Comparison of ENCODE assay signal across 14 mouse cellular contexts in the genomic region with DNA sequence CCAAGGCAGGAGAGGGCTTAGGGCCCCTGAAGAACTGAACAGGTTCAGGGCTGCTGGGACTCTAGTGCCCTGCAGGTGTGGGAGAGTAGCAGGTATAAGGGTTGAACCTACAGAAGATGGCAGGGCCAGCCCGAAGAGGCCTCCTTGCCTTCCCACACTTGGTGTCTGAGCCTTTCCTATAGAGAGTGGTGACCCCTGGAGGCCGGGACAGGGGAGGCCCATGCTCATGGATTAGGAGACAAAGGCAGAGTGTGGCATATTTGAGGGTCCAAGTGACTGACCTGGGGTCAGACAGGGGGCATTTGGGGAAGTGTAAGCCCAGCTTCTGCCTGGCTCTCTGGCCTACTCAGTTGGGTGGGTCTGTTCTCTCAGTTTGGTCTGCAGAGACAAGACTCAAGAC. TPM values are rescaled to one million over a fixed set of nuclear protein-coding genes. Genes with fewer than 3 reads are reported as not detected.
A peak's percentile ranks its signal among the peaks of the same experiment; 100 is the strongest.
DNase-seq lines count a peak whose midpoint lies in the region; ATAC-seq and TF ChIP-seq lines count a peak whose summit lies in the region.
"Had no signal": no experiment of that assay in that cellular context is flagged by ENCODE, and none has a peak within 500 bp of the region (broad histone marks: within the 10 kb centered on the region; RNA-seq: fewer than 3 reads in every experiment).

No protein-coding gene starts in this region.

- TF ChIP-seq CTCF in kidney, postnatal 0 days (IDR thresholded peaks at IDR 0.05; ENCODE audit: low read depth), result peak; percentile 49
- TF ChIP-seq CTCF in small intestine, adult 2 months (IDR thresholded peaks at IDR 0.05; ENCODE audit: extremely low read depth, insufficient read length, insufficient replicate concordance, low read depth, low read length), result 0 out of 2 replicates have a peak, but pooled peaks have one; percentile 6

- H3K4me2 ChIP-seq in kidney, postnatal 0 days (ENCODE audit: low read length), result no peak overlapping the region
- no peak overlapping the region for H3K4me2 ChIP-seq in neural tube, embryonic 13.5 days
- H3K4me2 ChIP-seq: embryonic facial prominence, embryonic 12.5 days; hindbrain, embryonic 15.5 days; lung, embryonic 15.5 days had no signal

- no peak overlapping the region for H3K9ac ChIP-seq in kidney, postnatal 0 days (ENCODE audit: low read depth, low read length)
- no peak overlapping the region for H3K9ac ChIP-seq in neural tube, embryonic 13.5 days
- H3K9ac ChIP-seq: embryonic facial prominence, embryonic 12.5 days; forebrain, postnatal 0 days; hindbrain, embryonic 15.5 days; lung, embryonic 15.5 days had no signal

- 62% methylated on average over 2 of the region's 2 CpGs for WGBS in kidney, postnatal 0 days
- 58% methylated on average over 2 of the region's 2 CpGs for WGBS in neural tube, embryonic 13.5 days
- 40% methylated on average over 2 of the region's 2 CpGs for WGBS in small intestine, adult 2 months

- no peak for TF ChIP-seq POLR2A in small intestine, adult 2 months (IDR thresholded peaks at IDR 0.05; ENCODE audit: low read depth, low read length)

- no peak overlapping the region for H3K4me3 ChIP-seq in kidney, postnatal 0 days (replicated peaks; ENCODE audit: low read depth, low read length)
- H3K4me3 ChIP-seq in neural tube, embryonic 13.5 days, result no peak overlapping the region
- no peak overlapping the region for H3K4me3 ChIP-seq in small intestine, adult 2 months (ENCODE audit: low read depth, low read length)
- H3K4me3 ChIP-seq: embryonic facial prominence, embryonic 12.5 days; hindbrain, embryonic 15.5 days; lung, embryonic 15.5 days had no signal

- ATAC-seq in kidney, postnatal 0 days (replicated peaks; ENCODE audit: low FRiP score, low read depth), result no peak
- no peak for ATAC-seq in neural tube, embryonic 13.5 days (ENCODE audit: low read depth)
- no peak for ATAC-seq in megakaryocyte-erythroid progenitor cell, adult 5-6 weeks (replicated peaks; ENCODE audit: low FRiP score, low TSS enrichment, poor library complexity, severe bottlenecking)
- ATAC-seq: forebrain, postnatal 0 days had no signal

- no peaks in the 10 kb centered on the region; the same call in 1 of the 2 replicates for H3K4me1 ChIP-seq in kidney, postnatal 0 days (replicated peaks; ENCODE audit: insufficient read depth, low read length)
- peaks cover 62% of the 10 kb centered on the region for H3K4me1 ChIP-seq in neural tube, embryonic 13.5 days (replicated peaks)
- H3K4me1 ChIP-seq in small intestine, adult 2 months (ENCODE audit: control insufficient read depth, insufficient read depth, insufficient read length, low read length), result no peaks in the 10 kb centered on the region
- H3K4me1 ChIP-seq: embryonic facial prominence, embryonic 12.5 days; lung, embryonic 15.5 days had no signal

- no peak overlapping the region for H3K27ac ChIP-seq in kidney, postnatal 0 days
- H3K27ac ChIP-seq in neural tube, embryonic 13.5 days (replicated peaks), result peak overlapping the region; percentile 54; the same call in 1 of the 2 replicates
- H3K27ac ChIP-seq in small intestine, adult 2 months (ENCODE audit: insufficient read depth, low read depth, low read length), result no peak overlapping the region
- H3K27ac ChIP-seq: embryonic facial prominence, embryonic 12.5 days; lung, embryonic 15.5 days had no signal

- 0 out of 2 replicates have a peak, but pooled peaks cover 4% of the 10 kb centered on the region for H3K27me3 ChIP-seq in kidney, postnatal 0 days (ENCODE audit: insufficient read depth, low read length)
- H3K27me3 ChIP-seq in neural tube, embryonic 13.5 days, result no peaks in the 10 kb centered on the region
- no peaks in the 10 kb centered on the region for H3K27me3 ChIP-seq in small intestine, adult 2 months (ENCODE audit: control insufficient read depth, insufficient read depth, low read length)
- H3K27me3 ChIP-seq: hindbrain, embryonic 15.5 days had no signal

- DNase-seq in embryo, embryonic 10.5 days (ENCODE audit: low spot score), result peak; percentile 34
- DNase-seq in embryo, embryonic 9.5 days (ENCODE audit: extremely low spot score), result no peak
- DNase-seq in kidney, postnatal 0 days (ENCODE audit: low spot score), result no peak
- DNase-seq in kidney, adult 18-20 months, result no peak
- no peak for DNase-seq in neural tube, embryonic 10.5 days (ENCODE audit: extremely low spot score, low spot score)
- DNase-seq: cerebellum, adult 9-10 months; forebrain, postnatal 0 days; thymus, postnatal 36 days had no signal

- H3K9me3 ChIP-seq in kidney, postnatal 0 days (replicated peaks; ENCODE audit: low read length), result no peaks in the 10 kb centered on the region
- no peaks in the 10 kb centered on the region for H3K9me3 ChIP-seq in neural tube, embryonic 13.5 days
- H3K9me3 ChIP-seq: embryonic facial prominence, embryonic 12.5 days; hindbrain, embryonic 15.5 days; lung, embryonic 15.5 days had no signal

- H3K36me3 ChIP-seq in kidney, postnatal 0 days (ENCODE audit: insufficient read depth, low read length), result no peaks in the 10 kb centered on the region
- H3K36me3 ChIP-seq in neural tube, embryonic 13.5 days, result peaks cover 15% of the 10 kb centered on the region; the same call in 1 of the 2 replicates
- no peaks in the 10 kb centered on the region for H3K36me3 ChIP-seq in small intestine, adult 2 months (ENCODE audit: control insufficient read depth, insufficient read depth, low read length)
- H3K36me3 ChIP-seq: embryonic facial prominence, embryonic 12.5 days; hindbrain, embryonic 15.5 days; lung, embryonic 15.5 days had no signal

RNA-seq across cellular contexts. Expression of a gene that starts 8.6 kb away (rescaled TPM):
- polyA plus RNA-seq in kidney, postnatal 0 days (2015; fragmentation: Nextera tagmentation; extraction: Ambion mirVana), result 7.3 and 8.7 TPM in 2 replicates
- 82.5 and 86.2 TPM in 2 replicates for polyA plus RNA-seq in neural tube, embryonic 13.5 days (2015; fragmentation: Nextera tagmentation; extraction: Ambion mirVana)
- 3.3 and 11.6 TPM in 2 replicates for polyA plus RNA-seq in small intestine, adult 2 months (2012; rRNA removed)
- total RNA-seq in megakaryocyte-erythroid progenitor cell, adult 5-6 weeks (2014; fragmentation: Nextera tagmentation), result 1.1 and 1.8 TPM in 2 replicates
- total RNA-seq in megakaryocyte-erythroid progenitor cell, adult 5-6 weeks (2017), result 0.30 and 0.38 TPM in 2 replicates
